Mouse (Mus musculus): ENCODE measurements around the gene Tubg1.
"Not testable (repeated sequence)": the region's sequence is repeated elsewhere in the genome, so short reads cannot be mapped to it uniquely, and the experiment has no call there.

Gene Tubg1

GRCm38 (mm10) chr11:101103011-101103410, 16.7 kb upstream of the Tubg1 start:
- DNase-seq, result no peak

GRCm38 (mm10) chr11:101109351-101109750, 10.4 kb upstream of the Tubg1 start:
- DNase-seq, result no peak

DNA sequence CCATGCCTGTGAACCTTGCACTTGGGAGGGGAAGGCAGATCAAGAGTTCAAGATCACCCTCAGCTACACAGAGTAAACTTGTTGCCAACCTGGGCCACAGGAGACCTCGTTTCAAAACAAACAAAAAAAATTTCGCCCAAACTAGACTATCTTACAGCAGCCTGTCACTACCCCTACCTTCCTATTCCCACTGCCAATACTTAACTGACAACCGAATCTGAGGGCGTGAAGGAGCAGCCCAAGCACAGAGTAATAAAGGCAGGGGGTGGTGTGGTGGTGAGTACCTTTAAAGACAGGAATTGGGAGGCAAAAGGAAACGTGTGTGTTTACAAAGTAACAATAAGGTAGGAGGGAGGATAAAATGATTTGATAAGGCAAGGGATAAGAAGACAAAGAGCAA, 9.0 kb upstream of the Tubg1 start:
- DNase-seq, result no peak

GRCm38 (mm10) chr11:101111178-101111577, 8.6 kb upstream of the Tubg1 start:
- no peak for DNase-seq

DNA sequence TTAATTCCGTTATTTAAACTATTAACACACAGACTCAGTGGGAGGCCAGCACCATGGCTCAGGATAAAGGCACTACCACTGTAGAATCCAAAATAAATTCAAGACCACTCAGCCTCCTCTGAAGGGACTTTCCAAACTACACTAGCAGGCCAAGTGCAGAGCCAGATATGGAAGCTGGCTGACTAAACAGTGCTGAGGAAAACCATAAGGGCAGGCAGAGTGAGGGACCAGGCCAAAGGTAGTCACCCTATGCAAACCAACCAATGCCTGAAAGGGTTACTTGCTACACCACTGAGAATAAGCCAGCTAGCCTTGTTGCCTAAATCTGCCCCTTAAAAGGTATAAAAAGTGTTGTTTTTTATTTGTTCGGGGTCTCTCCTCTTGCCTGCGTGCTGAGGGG, 7.6 kb upstream of the Tubg1 start:
- DNase-seq, result no peak

GRCm38 (mm10) chr11:101115564-101115963, 4.2 kb upstream of the Tubg1 start:
- no peak for DNase-seq

- no peak for DNase-seq
These were observed 1.6 kb upstream of the Tubg1 start for GRCm38 (mm10) chr11:101118105-101118504.

GRCm38 (mm10) chr11:101119131-101119760, 492 bp upstream of the Tubg1 start:
- no peak for DNase-seq

DNA sequence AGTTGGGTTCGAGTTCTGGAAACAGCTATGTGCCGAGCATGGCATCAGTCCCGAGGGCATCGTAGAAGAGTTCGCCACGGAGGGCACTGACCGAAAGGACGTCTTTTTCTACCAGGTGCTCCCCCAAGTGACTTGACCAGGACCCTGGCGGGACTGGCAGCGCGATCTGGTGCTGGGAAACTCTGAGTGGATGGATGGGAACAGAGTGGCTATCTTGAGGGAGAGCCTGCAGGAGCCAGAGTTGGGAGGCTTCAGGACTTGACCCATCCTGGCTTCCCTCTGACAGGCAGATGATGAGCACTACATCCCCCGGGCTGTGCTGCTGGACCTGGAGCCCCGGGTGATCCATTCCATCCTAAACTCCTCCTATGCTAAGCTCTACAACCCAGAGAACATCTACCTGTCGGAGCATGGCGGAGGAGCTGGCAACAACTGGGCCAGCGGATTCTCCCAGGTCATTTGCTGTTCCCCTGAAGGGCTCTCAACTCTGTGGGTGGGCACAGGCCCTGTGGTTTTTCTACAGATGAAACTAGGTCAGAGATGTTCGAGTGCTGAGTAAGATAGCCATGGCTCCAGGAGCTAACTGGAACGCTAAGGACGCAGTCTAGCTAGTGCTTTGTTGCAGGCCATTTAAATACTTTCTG, 929 bp downstream of the Tubg1 start:
- DNase-seq, result no peak

GRCm38 (mm10) chr11:101124494-101124893, 4.8 kb downstream of the Tubg1 start:
- not testable (repeated sequence) for DNase-seq

DNA sequence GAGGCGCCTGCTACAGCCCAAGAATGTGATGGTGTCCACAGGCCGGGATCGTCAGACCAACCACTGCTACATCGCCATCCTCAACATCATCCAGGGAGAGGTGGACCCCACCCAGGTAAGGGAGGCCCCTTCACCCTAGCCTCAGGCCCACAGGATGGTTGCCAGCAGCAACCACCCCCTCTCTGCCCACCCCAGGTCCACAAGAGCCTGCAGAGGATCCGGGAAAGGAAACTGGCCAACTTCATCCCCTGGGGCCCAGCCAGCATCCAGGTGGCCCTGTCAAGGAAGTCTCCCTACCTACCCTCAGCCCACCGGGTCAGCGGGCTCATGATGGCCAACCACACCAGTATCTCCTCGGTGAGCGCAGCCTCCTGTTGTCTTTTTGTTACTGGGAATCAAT, 5.3 kb downstream of the Tubg1 start:
- DNase-seq, result not testable (repeated sequence)

DNA sequence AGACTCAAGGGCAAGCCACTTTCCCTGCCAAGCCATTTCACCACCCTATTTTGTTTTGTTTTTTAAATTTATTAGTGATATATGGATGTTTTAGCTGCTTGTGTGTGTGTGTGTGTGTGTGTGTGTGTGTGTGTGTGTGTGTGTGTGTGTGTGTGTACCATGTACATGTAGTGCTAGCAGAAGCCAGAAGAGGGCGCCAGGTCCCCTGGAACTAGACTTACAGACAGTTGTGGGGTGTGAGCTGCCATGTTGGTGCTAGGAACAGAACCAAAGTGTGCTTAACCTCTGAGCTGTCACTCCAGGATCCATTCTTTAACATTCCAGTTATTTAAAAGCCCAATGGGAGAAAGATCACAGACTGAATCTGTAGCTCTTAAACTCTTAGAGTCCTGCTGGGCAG, 7.3 kb downstream of the Tubg1 start:
- DNase-seq, result no peak

DNA sequence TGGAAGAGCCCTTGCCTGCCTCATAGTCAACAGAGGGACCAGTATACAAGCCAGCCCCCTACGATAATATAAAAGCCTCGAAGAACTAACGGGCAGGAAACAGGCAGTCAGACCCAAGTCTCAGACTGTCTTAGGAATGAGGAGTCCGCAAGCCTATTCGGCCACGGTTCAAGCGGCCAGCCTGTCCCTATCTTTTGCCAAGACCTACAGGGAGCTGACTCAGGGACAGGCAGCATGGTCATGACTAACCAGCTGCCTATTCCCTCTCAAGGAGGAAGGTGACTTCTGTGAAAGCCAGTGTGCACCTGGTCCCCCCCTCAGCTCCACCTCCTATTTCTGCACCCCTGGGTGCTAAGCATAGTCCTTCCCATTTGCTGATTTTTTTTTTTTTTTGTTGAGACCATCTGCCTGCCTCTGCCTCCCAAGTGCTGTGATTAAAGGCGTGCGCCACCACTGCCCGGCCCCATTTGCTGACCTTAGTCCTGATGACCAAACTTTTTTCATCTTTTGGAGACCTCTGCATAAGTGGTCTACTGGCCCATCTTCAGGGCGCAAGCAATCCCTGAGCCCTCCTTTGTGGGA, 9.3 kb downstream of the Tubg1 start:
- DNase-seq, result no peak

GRCm38 (mm10) chr11:101130056-101130756, 10.5 kb downstream of the Tubg1 start:
- DNase-seq, result no peak

GRCm38 (mm10) chr11:101131187-101131586, 11.4 kb downstream of the Tubg1 start:
- DNase-seq, result no peak

DNA sequence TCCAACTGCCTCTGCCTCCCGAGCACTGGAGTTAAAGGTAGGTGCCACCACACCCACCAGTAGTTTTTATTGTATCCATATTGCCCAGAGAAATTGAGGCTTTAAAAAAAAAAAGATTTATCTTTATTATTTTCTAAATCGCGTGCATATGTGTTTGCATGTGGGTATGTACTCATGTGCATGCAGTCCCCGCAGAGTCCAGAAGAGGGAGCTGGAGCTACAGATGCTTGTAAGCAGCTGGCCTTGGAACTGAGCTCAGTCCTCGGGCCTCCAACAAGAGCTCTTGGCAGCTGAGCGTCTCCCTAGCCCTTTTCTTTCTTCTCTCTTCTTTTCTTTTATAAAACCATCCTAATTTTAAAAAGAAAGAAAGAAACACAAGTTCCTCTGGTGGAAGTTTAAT, 12.0 kb downstream of the Tubg1 start:
- no peak for DNase-seq

DNA sequence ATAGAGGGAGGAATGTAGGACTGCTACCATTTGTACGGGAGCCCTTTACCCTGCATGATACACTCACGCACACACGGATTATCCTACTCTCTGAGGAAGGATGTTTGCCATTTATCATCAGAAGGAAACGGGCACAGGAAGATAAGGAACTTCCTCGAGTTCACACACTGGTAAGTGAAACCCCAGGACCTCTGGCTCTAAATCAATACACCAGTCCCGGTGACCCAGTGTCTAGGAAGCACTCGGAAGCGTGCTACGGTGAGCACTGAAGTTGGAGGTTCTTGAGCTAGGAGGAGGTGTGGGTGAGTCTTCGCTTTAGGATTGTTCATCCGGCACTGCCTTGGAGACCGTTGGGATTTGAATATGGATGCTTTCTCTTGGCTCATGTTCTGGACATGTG, 13.3 kb downstream of the Tubg1 start:
- no peak for DNase-seq

DNA sequence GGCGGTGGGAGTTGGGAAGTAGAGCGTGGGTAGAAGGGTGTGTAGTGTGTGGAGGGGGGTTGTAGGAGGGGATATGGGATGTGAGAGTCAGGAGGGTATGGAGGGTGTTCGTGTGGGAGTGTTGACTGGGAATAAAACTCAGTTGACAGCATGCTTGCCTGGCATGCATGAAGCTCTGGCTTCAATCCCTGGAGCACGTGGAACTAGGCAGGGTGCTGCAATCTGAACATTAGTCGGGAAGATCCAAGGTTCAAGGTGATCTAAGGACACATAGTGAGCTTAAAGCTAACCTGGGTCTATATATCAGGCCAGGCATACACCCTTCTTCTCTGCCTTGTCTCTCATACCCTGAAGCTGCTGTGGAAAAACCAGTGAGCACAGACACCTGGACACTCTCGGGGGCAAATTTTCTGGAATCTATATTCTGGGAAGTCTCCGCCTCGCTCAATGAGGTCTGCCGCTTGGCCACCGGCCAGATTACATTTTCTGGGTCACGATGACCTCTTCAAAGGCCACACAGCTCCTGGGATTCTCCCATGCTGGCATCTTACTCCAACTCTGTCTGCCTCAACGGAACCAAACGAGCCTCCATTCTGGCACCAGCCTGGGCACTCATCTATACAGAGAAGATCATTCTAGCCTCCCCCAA, 14.6 kb downstream of the Tubg1 start:
- DNase-seq, result no peak

DNA sequence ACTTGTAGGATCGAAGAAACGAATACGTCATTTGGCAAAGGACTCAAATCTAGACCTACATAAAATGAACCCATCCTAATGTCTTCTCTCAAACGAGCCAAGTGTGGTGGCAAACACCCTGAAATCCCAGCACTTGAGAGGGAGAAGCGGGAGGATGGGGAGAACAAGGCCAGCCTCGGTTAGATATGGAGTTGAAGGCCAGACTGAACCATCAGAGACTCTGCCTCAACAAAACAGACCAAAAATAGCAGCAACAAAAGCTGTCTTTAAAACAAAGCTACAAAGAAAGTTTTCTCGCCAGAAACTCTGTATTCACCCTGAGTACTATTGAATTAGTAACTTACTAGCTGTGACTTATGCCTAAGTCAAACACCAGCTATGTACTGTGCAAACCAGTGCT, 17.3 kb downstream of the Tubg1 start:
- DNase-seq, result no peak

GRCm38 (mm10) chr11:101138536-101139181, 18.9 kb downstream of the Tubg1 start:
- DNase-seq, result no peak

- DNase-seq, result peak; percentile 49
These were observed 20.6 kb downstream of the Tubg1 start for GRCm38 (mm10) chr11:101140164-101140819.

- no peak for DNase-seq
These were observed 21.4 kb downstream of the Tubg1 start for GRCm38 (mm10) chr11:101141088-101141487.
